Mouse (Mus musculus): ENCODE measurements around the gene Smim23. TPM values are rescaled to one million over a fixed set of nuclear protein-coding genes. Genes with fewer than 3 reads are reported as not detected.

The Smim23 gene
- polyA plus RNA-seq, 1 experiment from 2014 or later: not detected

DNA sequence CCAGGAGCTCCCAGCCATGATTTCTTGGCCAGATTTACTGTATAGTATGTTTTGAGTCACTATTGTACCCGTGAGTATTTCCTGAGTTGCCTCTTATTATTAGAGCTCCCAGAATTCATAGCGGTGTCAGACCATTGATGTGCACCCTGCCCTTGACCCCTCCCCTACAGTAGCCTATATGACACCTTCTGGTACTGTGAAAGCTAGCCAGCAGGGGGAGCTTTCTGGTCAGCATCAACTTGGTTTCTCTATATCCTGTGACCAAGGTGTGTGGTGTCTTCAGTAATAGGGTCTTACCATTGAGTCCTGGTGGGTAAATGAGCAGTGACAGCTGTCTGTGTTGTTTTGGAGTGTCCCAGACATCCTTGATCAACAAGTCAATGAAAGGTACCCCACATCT is 18.4 kb downstream of the Smim23 start:
- H3K27ac ChIP-seq: no peak overlapping the region
- H3K9me3 ChIP-seq (replicated peaks): no peaks in the 10 kb centered on the region
- no peak overlapping the region for H3K4me3 ChIP-seq
- 13% methylated on average over 2 of the region's 2 CpGs for WGBS
- 0 out of 2 replicates have a peak, but pooled peaks cover 4% of the 10 kb centered on the region for H3K4me1 ChIP-seq
- ATAC-seq (ENCODE audit: low FRiP score): peak; percentile 58; the same call in 1 of the 2 replicates
- no peaks in the 10 kb centered on the region for H3K27me3 ChIP-seq
- no peak overlapping the region for H3K4me2 ChIP-seq (replicated peaks)
- H3K36me3 ChIP-seq: no peaks in the 10 kb centered on the region
- no peak overlapping the region for H3K9ac ChIP-seq

- ATAC-seq (ENCODE audit: low FRiP score): no peak
- no peak overlapping the region for H3K4me2 ChIP-seq (replicated peaks)
- H3K9me3 ChIP-seq (replicated peaks): no peaks in the 10 kb centered on the region
- no peaks in the 10 kb centered on the region for H3K36me3 ChIP-seq
- H3K4me1 ChIP-seq: peaks cover 7% of the 10 kb centered on the region; the same call in 1 of the 2 replicates
- H3K27me3 ChIP-seq: no peaks in the 10 kb centered on the region
- H3K9ac ChIP-seq: no peak overlapping the region
- 61% methylated on average over 4 of the region's 4 CpGs for WGBS
- H3K4me3 ChIP-seq: no peak overlapping the region
- no peak overlapping the region for H3K27ac ChIP-seq
Measured at GRCm38 (mm10) chr11:32803658-32804057, 20.7 kb downstream of the Smim23 start.

GRCm38 (mm10) chr11:32801715-32802114 is 22.7 kb downstream of the Smim23 start:
- Histone ChIP-seq H3K27ac (no peak overlapping the region), H3K4me2 (replicated peaks) (no peak overlapping the region), H3K4me3 (no peak overlapping the region), H3K4me1 (peaks cover 7% of the 10 kb centered on the region; the same call in 1 of the 2 replicates), H3K9ac (no peak overlapping the region), H3K27me3 (no peaks in the 10 kb centered on the region), H3K9me3 (replicated peaks) (no peaks in the 10 kb centered on the region), H3K36me3 (no peaks in the 10 kb centered on the region)
- 86% methylated on average over 6 of the region's 6 CpGs for WGBS
- ATAC-seq (ENCODE audit: low FRiP score): no peak

DNA sequence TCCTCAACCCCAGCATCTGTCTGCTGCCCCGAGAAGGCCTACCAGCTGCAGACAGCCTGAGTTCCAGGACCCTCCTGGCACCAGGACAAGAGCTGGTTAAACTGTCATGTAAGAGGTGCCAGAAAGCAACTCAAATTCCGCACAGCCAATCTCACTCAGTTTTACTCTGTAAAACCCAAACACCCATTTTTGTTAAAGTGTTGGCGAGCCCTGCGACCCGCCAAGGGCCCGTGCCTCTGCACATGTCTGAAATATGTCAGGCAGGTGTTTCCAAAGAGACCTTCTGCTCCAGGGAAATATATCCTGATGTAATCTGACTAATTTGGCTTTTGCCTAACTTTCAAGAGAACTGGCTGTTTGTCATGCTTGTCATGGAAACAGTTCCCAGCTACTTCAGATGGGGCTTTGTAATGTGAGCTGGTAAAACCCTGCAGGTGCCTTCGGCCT is 23.5 kb downstream of the Smim23 start:
- H3K4me2 ChIP-seq (replicated peaks): no peak overlapping the region
- H3K36me3 ChIP-seq: no peaks in the 10 kb centered on the region
- H3K27ac ChIP-seq: no peak overlapping the region
- no peaks in the 10 kb centered on the region for H3K27me3 ChIP-seq
- 65% methylated on average over 7 of the region's 7 CpGs for WGBS
- no peak overlapping the region for H3K4me3 ChIP-seq
- H3K9me3 ChIP-seq (replicated peaks): no peaks in the 10 kb centered on the region
- H3K9ac ChIP-seq: no peak overlapping the region
- peaks cover 7% of the 10 kb centered on the region; the same call in 1 of the 2 replicates for H3K4me1 ChIP-seq
- ATAC-seq (ENCODE audit: low FRiP score): no peak

GRCm38 (mm10) chr11:32798445-32798844 is 26.0 kb downstream of the Smim23 start:
- 69% methylated on average over 4 of the region's 4 CpGs for WGBS
- no peak for ATAC-seq (ENCODE audit: low FRiP score)
- H3K4me3 ChIP-seq: no peak overlapping the region

DNA sequence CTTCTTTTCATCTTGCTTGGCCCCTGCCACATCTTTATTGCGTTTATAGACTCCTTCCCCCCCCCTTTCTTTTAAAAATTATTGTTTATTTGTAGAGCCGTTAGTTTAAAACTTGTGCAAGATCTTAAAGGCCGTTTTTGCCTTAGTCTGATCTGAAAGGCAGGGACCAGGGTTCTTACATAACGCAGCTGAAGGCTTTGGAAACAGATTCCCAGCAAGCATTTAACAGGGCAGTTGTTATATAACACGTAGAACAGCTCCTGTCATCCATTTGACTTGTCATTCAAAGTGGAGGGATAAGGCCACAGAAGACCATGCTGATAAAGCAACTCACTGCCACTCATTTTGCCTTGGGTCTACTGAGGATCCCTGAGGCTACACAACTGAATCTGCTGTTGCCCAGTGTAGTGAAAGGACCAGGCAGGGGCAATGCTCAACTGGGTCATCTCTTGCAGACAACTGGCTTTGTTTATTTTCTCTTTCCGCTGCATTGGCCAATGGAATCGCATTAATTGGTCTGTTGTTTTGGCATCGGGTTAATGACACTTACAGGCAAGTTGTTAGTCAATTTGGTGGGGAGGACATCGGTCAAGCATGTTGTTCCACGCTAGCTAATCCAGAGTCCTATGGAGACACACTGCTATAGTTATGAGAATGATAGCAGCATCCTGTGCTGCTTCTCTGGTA is 29.5 kb downstream of the Smim23 start:
- WGBS: 79% methylated on average over 10 of the region's 10 CpGs
- no peaks in the 10 kb centered on the region for H3K4me1 ChIP-seq
- H3K36me3 ChIP-seq: no peaks in the 10 kb centered on the region
- no peak for ATAC-seq (ENCODE audit: low FRiP score)
- H3K9me3 ChIP-seq (replicated peaks): no peaks in the 10 kb centered on the region
- no peak overlapping the region for H3K4me3 ChIP-seq
- H3K27me3 ChIP-seq: no peaks in the 10 kb centered on the region
- H3K27ac ChIP-seq: no peak overlapping the region
- H3K4me2 ChIP-seq (replicated peaks): no peak overlapping the region
- no peak overlapping the region for H3K9ac ChIP-seq

More at GRCm38 (mm10) chr11:32798445-32798844, 26.0 kb downstream of the Smim23 start:
- Histone ChIP-seq H3K4me2 (replicated peaks) (no peak overlapping the region), H3K9me3 (replicated peaks) (no peaks in the 10 kb centered on the region), H3K36me3 (no peaks in the 10 kb centered on the region), H3K9ac (no peak overlapping the region), H3K27ac (no peak overlapping the region), H3K4me1 (peaks cover 7% of the 10 kb centered on the region; the same call in 1 of the 2 replicates), H3K27me3 (no peaks in the 10 kb centered on the region)

DNA sequence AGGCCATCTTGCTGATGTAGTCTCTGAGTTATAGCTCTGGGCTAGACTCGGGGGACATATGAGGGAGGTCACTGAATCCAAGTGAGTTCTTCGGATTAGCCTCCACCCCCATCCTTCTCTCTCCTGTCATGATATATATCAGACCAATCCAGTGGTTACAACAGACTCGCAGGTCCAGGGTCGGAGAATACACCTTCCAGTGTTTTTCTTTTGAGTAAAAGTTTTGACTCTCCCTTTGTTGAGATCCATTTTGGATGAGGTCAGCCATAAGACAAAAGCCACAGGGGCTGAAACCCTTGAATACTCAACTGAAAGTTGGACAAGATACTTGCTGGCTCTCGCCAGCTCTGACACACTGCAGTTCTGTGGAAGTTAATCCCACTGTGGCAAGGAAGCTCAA is 38.2 kb downstream of the Smim23 start:
- Histone ChIP-seq H3K9me3 (replicated peaks) (no peaks in the 10 kb centered on the region), H3K4me3 (no peak overlapping the region), H3K27me3 (no peaks in the 10 kb centered on the region), H3K9ac (no peak overlapping the region), H3K4me1 (peaks cover 3% of the 10 kb centered on the region; the same call in 1 of the 2 replicates), H3K4me2 (replicated peaks) (no peak overlapping the region), H3K27ac (no peak overlapping the region), H3K36me3 (no peaks in the 10 kb centered on the region)
- 91% methylated on average over 5 of the region's 5 CpGs for WGBS
- no peak for ATAC-seq (ENCODE audit: low FRiP score)

- Histone ChIP-seq H3K27me3 (no peaks in the 10 kb centered on the region), H3K27ac (no peak overlapping the region), H3K4me2 (replicated peaks) (no peak overlapping the region), H3K9me3 (replicated peaks) (no peaks in the 10 kb centered on the region), H3K36me3 (no peaks in the 10 kb centered on the region), H3K9ac (no peak overlapping the region), H3K4me3 (no peak overlapping the region), H3K4me1 (peaks cover 8% of the 10 kb centered on the region)
- 82% methylated on average over 6 of the region's 6 CpGs for WGBS
- ATAC-seq (ENCODE audit: low FRiP score): no peak
Measured at GRCm38 (mm10) chr11:32785591-32786147, 38.7 kb downstream of the Smim23 start.

DNA sequence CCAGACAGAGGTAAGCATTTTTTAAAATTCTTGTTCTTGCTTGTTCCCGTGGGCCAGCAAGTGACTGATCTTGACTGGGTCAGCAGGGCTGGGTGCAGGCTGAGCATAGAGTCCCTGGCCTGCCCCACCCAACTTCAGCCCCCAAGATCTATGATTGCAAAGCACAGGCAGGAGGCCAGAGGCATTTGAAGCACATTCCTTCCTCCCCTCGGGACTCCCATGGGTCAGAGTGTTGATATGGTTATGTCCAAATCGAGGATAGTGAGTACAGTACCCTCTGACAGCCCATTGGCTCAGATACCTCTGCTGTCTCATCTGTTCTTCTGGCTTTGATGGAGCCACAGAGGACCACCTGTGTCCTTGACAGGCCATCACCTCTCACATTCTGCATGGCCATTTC is 41.7 kb downstream of the Smim23 start:
- H3K4me1 ChIP-seq: peaks cover 10% of the 10 kb centered on the region
- no peak for ATAC-seq (ENCODE audit: low FRiP score)
- 77% methylated on average over 3 of the region's 3 CpGs for WGBS

DNA sequence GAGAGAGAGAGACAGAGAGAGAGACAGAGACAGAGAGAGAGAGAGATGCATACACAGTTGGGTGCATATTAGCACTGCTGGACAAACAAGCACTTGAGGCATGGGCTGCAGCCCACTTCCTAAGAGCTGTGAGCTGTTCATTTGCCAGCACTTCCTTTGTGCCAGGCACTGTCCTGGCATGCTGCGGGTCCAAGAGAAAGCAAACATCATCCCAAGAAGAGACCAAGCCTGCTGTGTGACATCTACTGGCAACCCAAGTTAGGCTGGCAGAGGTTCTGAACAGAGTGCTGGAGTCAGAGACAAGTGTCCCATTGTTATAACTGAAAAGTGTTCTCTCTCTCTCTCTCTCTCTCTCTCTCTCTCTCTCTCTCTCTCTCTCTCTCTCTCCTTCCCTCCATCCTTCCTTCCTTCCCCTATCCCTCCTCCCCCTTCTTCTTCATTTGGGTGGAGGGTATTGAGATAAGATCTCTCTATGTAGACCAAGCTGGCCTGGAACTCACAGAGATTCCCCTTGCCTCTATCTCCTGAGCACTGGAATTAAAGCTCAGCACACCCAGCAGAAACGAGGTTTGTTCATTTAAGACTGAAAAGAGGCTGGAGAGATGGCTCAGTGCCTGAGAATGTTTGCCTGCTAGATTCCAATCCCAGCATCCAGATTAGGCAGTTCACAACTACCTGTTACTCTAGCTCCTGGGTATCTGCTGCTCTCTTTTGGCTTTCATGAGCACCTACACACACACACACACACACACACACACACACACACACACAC is 42.6 kb downstream of the Smim23 start:
- H3K4me3 ChIP-seq: no peak overlapping the region
- 0 out of 2 replicates have a peak overlapping the region, but pooled peaks have one; percentile 2 for H3K27ac ChIP-seq
- H3K9ac ChIP-seq: no peak overlapping the region
- WGBS: 69% methylated on average over 2 of the region's 2 CpGs
- H3K4me2 ChIP-seq (replicated peaks): no peak overlapping the region
- H3K4me1 ChIP-seq: peaks cover 10% of the 10 kb centered on the region
- no peaks in the 10 kb centered on the region for H3K9me3 ChIP-seq (replicated peaks)
- no peaks in the 10 kb centered on the region for H3K27me3 ChIP-seq
- no peak for ATAC-seq (ENCODE audit: low FRiP score)
- no peaks in the 10 kb centered on the region for H3K36me3 ChIP-seq

More for the DNA sequence above, 41.7 kb downstream of the Smim23 start:
- H3K27me3 ChIP-seq: no peaks in the 10 kb centered on the region
- no peak overlapping the region for H3K4me3 ChIP-seq
- no peak overlapping the region for H3K9ac ChIP-seq
- no peak overlapping the region for H3K27ac ChIP-seq
- no peaks in the 10 kb centered on the region for H3K9me3 ChIP-seq (replicated peaks)
- H3K36me3 ChIP-seq: no peaks in the 10 kb centered on the region
- H3K4me2 ChIP-seq (replicated peaks): no peak overlapping the region

GRCm38 (mm10) chr11:32780747-32781536 is 43.5 kb downstream of the Smim23 start:
- Histone ChIP-seq H3K27me3 (no peaks in the 10 kb centered on the region), H3K9me3 (replicated peaks) (no peaks in the 10 kb centered on the region), H3K4me1 (peaks cover 10% of the 10 kb centered on the region), H3K4me2 (replicated peaks) (no peak overlapping the region), H3K36me3 (no peaks in the 10 kb centered on the region), H3K27ac (no peak overlapping the region), H3K4me3 (no peak overlapping the region), H3K9ac (no peak overlapping the region)
- no peak for ATAC-seq (ENCODE audit: low FRiP score)
- WGBS: 44% methylated on average over 11 of the region's 11 CpGs

All from hindbrain, embryonic 12.5 days (tissue).